Comparison of ENCODE assay signal across 7 mouse cellular contexts in the genomic region with DNA sequence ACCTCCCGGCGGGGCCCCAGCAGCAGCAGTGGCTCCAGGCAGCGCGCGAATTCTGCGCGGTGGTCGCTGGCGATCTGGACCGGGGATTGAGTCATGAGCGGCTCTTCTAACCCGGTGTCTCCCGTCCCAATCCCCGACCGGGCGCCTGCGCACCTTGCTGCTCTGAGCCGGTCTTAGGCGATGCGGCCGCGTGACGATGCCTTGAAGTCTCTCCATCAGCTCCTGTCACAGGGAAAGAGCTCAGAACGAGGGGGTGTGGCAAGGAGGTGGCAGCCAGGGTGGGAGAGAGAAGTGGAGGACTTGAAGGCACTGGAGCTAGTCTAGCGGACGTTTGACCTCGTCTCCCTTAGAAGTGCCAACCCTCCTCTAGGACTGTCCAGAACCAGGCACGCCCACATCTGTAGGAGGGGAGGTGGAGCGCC. TPM values are rescaled to one million over a fixed set of nuclear protein-coding genes. Genes with fewer than 3 reads are reported as not detected.
DNase-seq lines count a peak whose midpoint lies in the region; ATAC-seq lines count a peak whose summit lies in the region.

No protein-coding gene starts in this region.

- H3K27me3 ChIP-seq in lung, embryonic 15.5 days: peaks cover 77% of the 10 kb centered on the region
- H3K27me3 ChIP-seq in hindbrain, embryonic 15.5 days: peaks cover 87% of the 10 kb centered on the region
- H3K27me3 ChIP-seq in midbrain, embryonic 11.5 days (ENCODE audit: control insufficient read depth, insufficient read depth, low read length): peaks cover 76% of the 10 kb centered on the region

- ATAC-seq in lung, embryonic 15.5 days (ENCODE audit: borderline replicate concordance, extremely low read depth, low FRiP score, low TSS enrichment): no peak
- ATAC-seq in hindbrain, embryonic 15.5 days (ENCODE audit: low FRiP score, low read depth): peak; percentile 54
- ATAC-seq in midbrain, embryonic 11.5 days (ENCODE audit: low FRiP score): peak; percentile 38; the same call in 1 of the 2 replicates

- H3K4me2 ChIP-seq in lung, embryonic 15.5 days: peak overlapping the region; percentile 54
- H3K4me2 ChIP-seq in hindbrain, embryonic 15.5 days: peak overlapping the region; percentile 74
- peak overlapping the region; percentile 27 for H3K4me2 ChIP-seq in midbrain, embryonic 11.5 days

- no peak overlapping the region for H3K27ac ChIP-seq in lung, embryonic 15.5 days
- H3K27ac ChIP-seq in hindbrain, embryonic 15.5 days (replicated peaks): 0 out of 2 replicates have a peak overlapping the region, but pooled peaks have one; percentile 5
- H3K27ac ChIP-seq in midbrain, embryonic 11.5 days (ENCODE audit: low read depth, low read length): no peak overlapping the region

- H3K4me3 ChIP-seq in lung, embryonic 15.5 days: peak overlapping the region; percentile 24
- H3K4me3 ChIP-seq in hindbrain, embryonic 15.5 days: peak overlapping the region; percentile 41
- H3K4me3 ChIP-seq in midbrain, embryonic 11.5 days (ENCODE audit: low read depth, low read length): peak overlapping the region; percentile 27

- DNase-seq in lung, postnatal 4 days: no peak
- DNase-seq in embryo, embryonic 11 days: peak; percentile 62
- DNase-seq in midbrain, embryonic 11.5 days (ENCODE audit: low spot score, missing footprints): peak; percentile 93
- DNase-seq in thymus, postnatal 0 days (ENCODE audit: low spot score): no peak
- no peak for DNase-seq in urinary bladder, postnatal 25 days (ENCODE audit: low spot score)

- no peaks in the 10 kb centered on the region for H3K9me3 ChIP-seq in lung, embryonic 15.5 days
- H3K9me3 ChIP-seq in hindbrain, embryonic 15.5 days: no peaks in the 10 kb centered on the region
- H3K9me3 ChIP-seq in midbrain, embryonic 11.5 days (ENCODE audit: control insufficient read depth, low read length): no peaks in the 10 kb centered on the region

- H3K9ac ChIP-seq in lung, embryonic 15.5 days: no peak overlapping the region
- peak overlapping the region; percentile 37; the same call in 1 of the 2 replicates for H3K9ac ChIP-seq in hindbrain, embryonic 15.5 days
- H3K9ac ChIP-seq in midbrain, embryonic 11.5 days (ENCODE audit: low read length): no peak overlapping the region

- WGBS in lung, embryonic 15.5 days: under 1% methylated on average over 29 of the region's 29 CpGs
- WGBS in hindbrain, embryonic 15.5 days: under 1% methylated on average over 29 of the region's 29 CpGs
- under 1% methylated on average over 29 of the region's 29 CpGs for WGBS in midbrain, embryonic 11.5 days

- peaks cover 4% of the 10 kb centered on the region; the same call in 1 of the 2 replicates for H3K36me3 ChIP-seq in lung, embryonic 15.5 days
- H3K36me3 ChIP-seq in hindbrain, embryonic 15.5 days: no peaks in the 10 kb centered on the region
- H3K36me3 ChIP-seq in midbrain, embryonic 11.5 days (ENCODE audit: control insufficient read depth, insufficient read depth, low read length): no peaks in the 10 kb centered on the region

- H3K4me1 ChIP-seq in lung, embryonic 15.5 days: peaks cover 20% of the 10 kb centered on the region
- peaks cover 31% of the 10 kb centered on the region for H3K4me1 ChIP-seq in hindbrain, embryonic 15.5 days (replicated peaks)
- peaks cover 11% of the 10 kb centered on the region for H3K4me1 ChIP-seq in midbrain, embryonic 11.5 days (ENCODE audit: control insufficient read depth, insufficient read depth, low read length)

RNA-seq across cellular contexts. Expression of a gene that starts 5.6 kb away (rescaled TPM):
- polyA plus RNA-seq in lung, embryonic 15.5 days (2015; fragmentation: Nextera tagmentation; extraction: Ambion mirVana): 2.9 and 3.3 TPM in 2 replicates
- 8.6 and 8.8 TPM in 2 replicates for polyA plus RNA-seq in hindbrain, embryonic 15.5 days (2015; fragmentation: Nextera tagmentation; extraction: Ambion mirVana)
- polyA plus RNA-seq in midbrain, embryonic 11.5 days (2014; fragmentation: Nextera tagmentation; extraction: Ambion mirVana): 1.1 and 1.7 TPM in 2 replicates
- 0.09 TPM in 1 of 2 replicates, not detected in the other for polyA plus RNA-seq in thymus, postnatal 0 days (2015; fragmentation: Nextera tagmentation; extraction: Ambion mirVana)

RNA-seq across cellular contexts. Expression of a gene that starts 12.3 kb away (rescaled TPM):
- polyA plus RNA-seq in lung, embryonic 15.5 days (2015; fragmentation: Nextera tagmentation; extraction: Ambion mirVana): 354 and 364 TPM in 2 replicates
- polyA plus RNA-seq in hindbrain, embryonic 15.5 days (2015; fragmentation: Nextera tagmentation; extraction: Ambion mirVana): 135 and 176 TPM in 2 replicates
- 357 and 368 TPM in 2 replicates for polyA plus RNA-seq in midbrain, embryonic 11.5 days (2014; fragmentation: Nextera tagmentation; extraction: Ambion mirVana)
- 557 and 592 TPM in 2 replicates for polyA plus RNA-seq in thymus, postnatal 0 days (2015; fragmentation: Nextera tagmentation; extraction: Ambion mirVana)

RNA-seq across cellular contexts. Expression of a gene that starts 16.2 kb away (rescaled TPM):
- polyA plus RNA-seq in lung, embryonic 15.5 days (2015; fragmentation: Nextera tagmentation; extraction: Ambion mirVana): 25.2 and 26.0 TPM in 2 replicates
- polyA plus RNA-seq in hindbrain, embryonic 15.5 days (2015; fragmentation: Nextera tagmentation; extraction: Ambion mirVana): 18.3 and 22.2 TPM in 2 replicates
- 18.1 and 19.8 TPM in 2 replicates for polyA plus RNA-seq in midbrain, embryonic 11.5 days (2014; fragmentation: Nextera tagmentation; extraction: Ambion mirVana)
- polyA plus RNA-seq in thymus, postnatal 0 days (2015; fragmentation: Nextera tagmentation; extraction: Ambion mirVana): 19.2 and 19.7 TPM in 2 replicates

RNA-seq across cellular contexts. Expression of a gene that starts 21.8 kb away (rescaled TPM):
- polyA plus RNA-seq in lung, embryonic 15.5 days (2015; fragmentation: Nextera tagmentation; extraction: Ambion mirVana): not detected in 2 replicates
- 0.47 and 3.0 TPM in 2 replicates for polyA plus RNA-seq in hindbrain, embryonic 15.5 days (2015; fragmentation: Nextera tagmentation; extraction: Ambion mirVana)
- 8.6 and 12.6 TPM in 2 replicates for polyA plus RNA-seq in midbrain, embryonic 11.5 days (2014; fragmentation: Nextera tagmentation; extraction: Ambion mirVana)
- polyA plus RNA-seq in thymus, postnatal 0 days (2015; fragmentation: Nextera tagmentation; extraction: Ambion mirVana): 0.07 TPM in 1 of 2 replicates, not detected in the other

RNA-seq across cellular contexts. Expression of a gene that starts 25.2 kb away (rescaled TPM):
- 0.03 and 0.10 TPM in 2 replicates for polyA plus RNA-seq in lung, embryonic 15.5 days (2015; fragmentation: Nextera tagmentation; extraction: Ambion mirVana)
- 57.4 and 61.8 TPM in 2 replicates for polyA plus RNA-seq in hindbrain, embryonic 15.5 days (2015; fragmentation: Nextera tagmentation; extraction: Ambion mirVana)
- 0.56 and 0.66 TPM in 2 replicates for polyA plus RNA-seq in midbrain, embryonic 11.5 days (2014; fragmentation: Nextera tagmentation; extraction: Ambion mirVana)
- 0.03 and 0.07 TPM in 2 replicates for polyA plus RNA-seq in thymus, postnatal 0 days (2015; fragmentation: Nextera tagmentation; extraction: Ambion mirVana)

Comparison
In these comparisons a context has a peak if more than half of its experiments do, and no peak if none do; other contexts are left out.
1. DNase-seq: peak in embryo, embryonic 11 days (single experiment) and midbrain, embryonic 11.5 days (single experiment); none in lung, postnatal 4 days (0 of 2), thymus, postnatal 0 days (single experiment) and urinary bladder, postnatal 25 days (single experiment).
2. Peak in every context shown above with its lines, with median percentiles within 50 percentile points of each other: H3K4me2 ChIP-seq and H3K4me3 ChIP-seq.